Mouse (Mus musculus): ENCODE results near the gene Gm21820. TPM values are rescaled to one million over a fixed set of nuclear protein-coding genes. Genes with fewer than 3 reads are reported as not detected.
"Not testable (repeated sequence)": the region's sequence is repeated elsewhere in the genome, so short reads cannot be mapped to it uniquely, and the experiment has no call there.

Gene Gm21820
- total RNA-seq (2021): not detected
- long read RNA-seq, experiment 1: 0 reads
- long read RNA-seq, experiment 2: 0 reads

- DNase-seq: not testable (repeated sequence)
Measured at GRCm38 (mm10) chrY:5249341-5249740, at the start of gene Gm21820. Gene Gm21820, minus strand, starts transcription at chrY:5249441.

Other genes starting within 250 kb of the Gm21820 start
- not detected for gene Gm20918, start 205.5 kb downstream of the Gm21820 start, total RNA-seq (2021)